30 mouse cellular contexts compared by ENCODE assay signal in the genomic region with DNA sequence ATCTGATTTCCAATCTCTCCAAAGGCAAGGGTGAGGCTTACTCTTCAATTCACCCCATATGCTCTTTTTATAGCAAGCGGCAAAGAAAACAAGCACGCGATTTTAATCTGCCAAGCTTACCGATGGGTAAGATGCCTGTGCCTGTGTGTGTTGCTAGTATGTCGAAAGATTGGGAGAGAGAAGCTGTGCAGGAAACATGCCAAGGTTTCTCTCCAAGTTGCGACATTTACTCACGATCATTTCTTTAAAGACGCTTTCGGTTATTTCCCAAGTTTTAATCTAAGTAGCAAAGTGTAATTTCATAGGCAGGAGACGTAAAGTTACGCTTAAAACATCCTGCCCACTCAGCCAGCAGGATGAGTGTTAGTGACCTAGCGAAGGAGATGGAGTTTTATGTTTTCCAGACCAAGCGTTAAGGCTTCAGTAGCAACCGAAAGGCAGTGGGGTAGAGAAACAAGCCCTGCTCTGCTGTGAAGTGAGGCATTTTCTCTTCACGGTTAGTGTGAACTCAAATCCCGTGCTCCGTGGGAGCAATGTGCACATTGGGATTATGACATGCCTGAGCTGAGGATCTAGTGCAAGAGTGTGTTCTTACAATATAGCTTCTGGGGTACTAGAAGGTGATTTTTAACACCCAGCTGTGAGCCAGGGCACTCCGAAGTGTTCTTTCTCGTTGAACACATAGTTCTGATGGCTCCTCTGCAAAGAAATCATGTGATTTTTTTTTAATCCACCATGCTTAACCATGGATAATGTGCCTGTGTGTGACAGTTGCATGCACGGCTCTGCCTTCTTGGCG.
DNase-seq lines count a peak whose midpoint lies in the region; ATAC-seq and TF ChIP-seq lines count a peak whose summit lies in the region.
"Had no signal": no experiment of that assay in that cellular context is flagged by ENCODE, and none has a peak within 500 bp of the region (broad histone marks: within the 10 kb centered on the region; RNA-seq: fewer than 3 reads in every experiment).

No protein-coding gene starts in this region.

- 86% methylated on average over 21 of the region's 21 CpGs for WGBS in forebrain, embryonic 14.5 days
- WGBS in forebrain, embryonic 12.5 days = 89% methylated on average over 21 of the region's 21 CpGs
- WGBS in lung, adult 2 months = 69% methylated on average over 21 of the region's 21 CpGs

- H3K4me3 ChIP-seq in forebrain, embryonic 14.5 days (ENCODE audit: low read depth, low read length) = no peak overlapping the region
- H3K4me3 ChIP-seq in forebrain, embryonic 12.5 days (replicated peaks) = no peak overlapping the region
- H3K4me3 ChIP-seq in lung, adult 2 months (replicated peaks; ENCODE audit: extremely low read depth, low read depth, low read length) = peak overlapping the region; percentile 26
- H3K4me3 ChIP-seq: erythroblast, embryonic 14.5 days; forebrain, embryonic 15.5 days; hindbrain, embryonic 10.5 days; hindbrain, embryonic 15.5 days; kidney, embryonic 15.5 days; layer of hippocampus, adult 2 months; limb, embryonic 13.5 days; liver, embryonic 13.5 days; neural tube, embryonic 12.5 days had no signal

- no peaks in the 10 kb centered on the region for H3K27me3 ChIP-seq in forebrain, embryonic 14.5 days (replicated peaks; ENCODE audit: control insufficient read depth, insufficient read depth, low read length)
- H3K27me3 ChIP-seq in forebrain, embryonic 12.5 days = no peaks in the 10 kb centered on the region
- H3K27me3 ChIP-seq: CH12.LX; forebrain, embryonic 15.5 days; hindbrain, embryonic 15.5 days; kidney, embryonic 15.5 days; limb, embryonic 13.5 days; liver, embryonic 13.5 days; neural tube, embryonic 12.5 days had no signal

- no peak overlapping the region for H3K9ac ChIP-seq in forebrain, embryonic 14.5 days (ENCODE audit: low read length)
- no peak overlapping the region for H3K9ac ChIP-seq in forebrain, embryonic 12.5 days
- H3K9ac ChIP-seq: forebrain, embryonic 15.5 days; hindbrain, embryonic 15.5 days; kidney, embryonic 15.5 days; limb, embryonic 13.5 days; liver, embryonic 13.5 days; neural tube, embryonic 12.5 days had no signal

- peak; percentile 1 for DNase-seq in forebrain, embryonic 14.5 days (ENCODE audit: low spot score)
- DNase-seq in lung, adult 2 months = no peak
- no peak for DNase-seq in lung, postnatal 25 days (ENCODE audit: low spot score)
- peak; percentile 90 for DNase-seq in NIH3T3 (ENCODE audit: low read depth)
- peak; percentile 95 for DNase-seq in gonadal fat pad, adult 2 months (ENCODE audit: low read depth)
- DNase-seq in frontal cortex, postnatal 14 days (ENCODE audit: low spot score in 2 of 2) = no peak
- no peak for DNase-seq in neural tube, embryonic 10.5 days (ENCODE audit: extremely low spot score, low spot score)
- DNase-seq: adrenal gland, postnatal 14 days; cerebellum, adult 11-12 months; cerebellum, postnatal 10 days; gastrocnemius, postnatal 25 days; heart, postnatal 14 days; kidney, adult 18-20 months; kidney, postnatal 25 days; liver, embryonic 13.5 days; right cerebral cortex, adult 18-20 months; right cerebral cortex, postnatal 4 days had no signal

- H3K36me3 ChIP-seq in forebrain, embryonic 14.5 days (ENCODE audit: control insufficient read depth, insufficient read depth, low read length) = no peaks in the 10 kb centered on the region
- no peaks in the 10 kb centered on the region for H3K36me3 ChIP-seq in forebrain, embryonic 12.5 days (replicated peaks)
- H3K36me3 ChIP-seq: forebrain, embryonic 15.5 days; hindbrain, embryonic 10.5 days; hindbrain, embryonic 15.5 days; kidney, embryonic 15.5 days; limb, embryonic 13.5 days; liver, embryonic 13.5 days; neural tube, embryonic 12.5 days had no signal

- TF ChIP-seq CTCF in lung, adult 2 months (IDR thresholded peaks at IDR 0.05; ENCODE audit: insufficient read depth, low read length) = no peak

- H3K4me2 ChIP-seq in forebrain, embryonic 14.5 days (ENCODE audit: low read length) = no peak overlapping the region
- H3K4me2 ChIP-seq in forebrain, embryonic 12.5 days = no peak overlapping the region
- H3K4me2 ChIP-seq: forebrain, embryonic 15.5 days; hindbrain, embryonic 15.5 days; kidney, embryonic 15.5 days; limb, embryonic 13.5 days; liver, embryonic 13.5 days; midbrain, embryonic 11.5 days; neural tube, embryonic 12.5 days had no signal

- H3K27ac ChIP-seq in forebrain, embryonic 14.5 days (ENCODE audit: low read depth, low read length) = no peak overlapping the region
- no peak overlapping the region for H3K27ac ChIP-seq in forebrain, embryonic 12.5 days
- H3K27ac ChIP-seq: forebrain, embryonic 15.5 days; hindbrain, embryonic 10.5 days; hindbrain, embryonic 15.5 days; kidney, embryonic 15.5 days; layer of hippocampus, adult 2 months; limb, embryonic 13.5 days; liver, embryonic 13.5 days; neural tube, embryonic 12.5 days had no signal

- H3K4me1 ChIP-seq in forebrain, embryonic 14.5 days (ENCODE audit: control insufficient read depth, insufficient read depth, low read length) = no peaks in the 10 kb centered on the region
- no peaks in the 10 kb centered on the region for H3K4me1 ChIP-seq in forebrain, embryonic 12.5 days
- H3K4me1 ChIP-seq in lung, adult 2 months (ENCODE audit: control insufficient read depth, insufficient read depth, low read length) = no peaks in the 10 kb centered on the region
- H3K4me1 ChIP-seq: forebrain, embryonic 15.5 days; hindbrain, embryonic 10.5 days; hindbrain, embryonic 15.5 days; kidney, embryonic 15.5 days; liver, embryonic 13.5 days; neural tube, embryonic 12.5 days had no signal

- ATAC-seq in forebrain, embryonic 14.5 days = no peak
- ATAC-seq in forebrain, embryonic 12.5 days (ENCODE audit: low FRiP score) = no peak
- ATAC-seq: forebrain, embryonic 15.5 days; inflammation-experienced regulatory T-cells, adult 6 months; midbrain, embryonic 16.5 days had no signal

- TF ChIP-seq POLR2A in lung, adult 2 months (IDR thresholded peaks at IDR 0.05; ENCODE audit: borderline replicate concordance, extremely low read depth, low read depth, low read length) = no peak

- H3K9me3 ChIP-seq in forebrain, embryonic 14.5 days (replicated peaks; ENCODE audit: control insufficient read depth, low read length) = no peaks in the 10 kb centered on the region
- H3K9me3 ChIP-seq in forebrain, embryonic 12.5 days = no peaks in the 10 kb centered on the region
- H3K9me3 ChIP-seq: forebrain, embryonic 15.5 days; hindbrain, embryonic 10.5 days; hindbrain, embryonic 15.5 days; limb, embryonic 13.5 days; liver, embryonic 13.5 days; neural tube, embryonic 12.5 days had no signal

Comparison
In these comparisons a context has a peak if more than half of its experiments do, and no peak if none do; other contexts are left out.
1. DNase-seq: peak in forebrain, embryonic 14.5 days (single experiment), NIH3T3 (single experiment) and gonadal fat pad, adult 2 months (single experiment); none in lung, adult 2 months (single experiment), lung, postnatal 25 days (single experiment), frontal cortex, postnatal 14 days (0 of 2) and neural tube, embryonic 10.5 days (single experiment).